Mouse (Mus musculus) WW6 (cell line): ENCODE measurements around the gene Cdk19.
A peak's percentile ranks its signal among the peaks of the same experiment; 100 is the strongest.
"Not testable (repeated sequence)": the region's sequence is repeated elsewhere in the genome, so short reads cannot be mapped to it uniquely, and the experiment has no call there.

Experiments
- DNase-seq: peaks from one replicate; pipeline ENCODE4 v3.0.0-alpha.2; 2013; ENCODE audit warnings: low read depth, low spot score

Gene Cdk19

DNA sequence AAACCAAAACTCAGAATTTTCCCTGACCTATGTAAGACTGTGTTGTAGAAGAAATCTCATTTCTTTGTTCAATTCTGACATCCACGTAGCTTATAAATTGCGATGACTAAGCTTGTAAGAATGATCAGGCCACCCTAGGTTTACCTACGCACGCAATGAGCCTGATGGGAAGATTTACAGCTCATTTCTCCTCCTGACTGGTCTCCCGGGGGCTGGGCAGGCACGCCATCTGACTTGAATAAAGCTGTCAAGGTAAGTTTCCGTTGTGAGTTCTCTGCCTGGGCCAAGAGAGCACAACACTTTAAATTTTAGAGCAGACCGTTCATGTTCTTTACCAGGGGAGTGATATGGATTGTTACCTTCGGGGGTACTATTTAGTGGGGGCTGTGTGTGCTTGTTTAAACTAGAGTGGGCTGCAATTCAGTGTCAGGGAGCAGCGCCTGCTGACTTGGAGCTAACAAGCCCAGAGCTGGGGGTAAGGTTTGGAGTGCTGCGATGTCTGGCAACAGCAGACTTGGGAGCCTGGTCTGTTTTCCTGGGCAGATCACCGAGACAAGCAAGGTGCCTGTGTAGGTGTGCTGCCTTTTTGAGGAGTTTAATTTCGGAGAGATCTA is at the start of gene Cdk19:
Gene Cdk19 (plus strand): TSS at position 214 of the 614 bp plus-strand sequence.
- no peak for DNase-seq

- DNase-seq: no peak
These were observed 46.7 kb upstream of the Cdk19 start for GRCm38 (mm10) chr10:40292640-40293039.

- peak; percentile 76 for DNase-seq
These were observed 38.7 kb upstream of the Cdk19 start for GRCm38 (mm10) chr10:40300648-40301171.

- DNase-seq: not testable (repeated sequence)
These were observed 37.9 kb upstream of the Cdk19 start for GRCm38 (mm10) chr10:40301181-40302075.

DNA sequence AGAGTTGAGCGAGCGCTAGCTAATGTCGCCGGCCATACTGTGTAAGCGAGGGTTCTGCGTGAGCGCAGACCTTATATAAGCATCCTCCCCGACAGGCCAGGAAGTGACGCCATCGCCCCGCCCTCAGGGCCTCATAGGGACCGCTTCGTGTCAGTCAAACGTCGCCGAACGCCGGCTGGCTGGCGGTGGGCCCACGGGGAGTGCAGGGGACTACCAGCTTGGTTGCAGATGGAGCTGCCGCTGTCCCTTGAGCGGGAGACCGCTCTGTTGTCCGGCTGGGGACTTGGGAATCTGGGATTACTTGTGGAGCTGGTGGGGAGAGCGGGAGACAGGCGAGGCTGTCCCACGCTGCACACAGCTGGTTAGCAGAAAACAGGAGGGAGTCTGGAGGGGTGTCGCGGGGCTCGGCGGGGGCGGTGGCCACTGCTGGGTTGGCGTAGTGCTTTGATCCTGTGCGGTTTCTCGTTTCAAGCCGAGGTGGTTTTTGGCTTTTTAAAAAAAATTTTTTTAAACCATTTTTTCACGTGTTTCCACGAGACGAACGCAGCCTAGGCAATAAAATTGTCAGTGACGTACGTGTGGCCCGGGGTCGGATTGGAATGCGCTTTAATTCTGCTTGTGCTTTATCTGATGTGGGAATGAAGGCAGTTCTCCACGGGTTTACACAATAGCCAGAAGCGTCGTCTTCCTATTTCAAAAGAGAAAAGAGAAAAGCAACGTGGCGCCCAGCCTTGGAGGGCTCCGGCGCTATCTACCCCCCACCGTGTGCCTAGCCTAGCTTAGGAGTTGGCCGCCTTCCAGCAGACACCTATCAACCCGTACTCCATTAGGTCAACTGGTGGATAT is 37.0 kb upstream of the Cdk19 start, which contains the start of gene Amd1:
Gene Amd1 (minus strand): TSS at position 47 of the 846 bp plus-strand sequence.
- peak; percentile 96 for DNase-seq

- no peak for DNase-seq
These were observed 33.4 kb upstream of the Cdk19 start for GRCm38 (mm10) chr10:40305989-40306388.

GRCm38 (mm10) chr10:40307826-40308583 is 31.4 kb upstream of the Cdk19 start:
- DNase-seq: no peak

GRCm38 (mm10) chr10:40309884-40310635 is 29.3 kb upstream of the Cdk19 start:
- no peak for DNase-seq

GRCm38 (mm10) chr10:40312781-40313180 is 26.6 kb upstream of the Cdk19 start:
- DNase-seq: no peak

- DNase-seq: no peak
These were observed 22.4 kb upstream of the Cdk19 start for GRCm38 (mm10) chr10:40316841-40317585.

- no peak for DNase-seq
These were observed 19.1 kb upstream of the Cdk19 start for GRCm38 (mm10) chr10:40320306-40320705.

DNA sequence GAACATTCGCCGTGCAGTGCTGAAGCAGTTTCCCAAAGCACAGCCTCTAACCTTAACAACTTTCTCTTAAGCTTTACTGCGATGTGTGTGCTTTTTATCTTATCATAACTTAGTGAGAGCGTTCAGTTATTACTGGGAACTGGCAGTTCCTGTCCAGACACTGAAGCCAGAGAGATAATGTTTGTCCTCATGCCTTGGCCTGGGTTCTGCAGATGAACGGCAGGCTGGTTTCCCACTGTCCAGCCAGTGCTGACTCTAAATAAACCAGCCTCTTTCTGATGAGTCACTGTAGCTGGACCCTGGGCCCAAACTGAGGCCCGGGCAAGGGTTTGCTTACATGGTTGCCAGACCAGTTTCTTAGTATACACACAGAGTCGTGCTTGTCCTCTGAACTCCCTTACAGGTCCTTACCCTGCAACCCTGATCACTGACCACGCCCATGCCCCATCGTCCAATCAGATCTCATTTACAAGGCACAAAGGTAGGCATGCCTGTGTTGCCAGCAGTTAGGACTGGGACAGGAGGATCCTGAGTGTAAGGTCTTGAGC is 11.3 kb upstream of the Cdk19 start:
- DNase-seq: no peak

- DNase-seq: no peak
These were observed 9.1 kb upstream of the Cdk19 start for GRCm38 (mm10) chr10:40330262-40330661.

DNA sequence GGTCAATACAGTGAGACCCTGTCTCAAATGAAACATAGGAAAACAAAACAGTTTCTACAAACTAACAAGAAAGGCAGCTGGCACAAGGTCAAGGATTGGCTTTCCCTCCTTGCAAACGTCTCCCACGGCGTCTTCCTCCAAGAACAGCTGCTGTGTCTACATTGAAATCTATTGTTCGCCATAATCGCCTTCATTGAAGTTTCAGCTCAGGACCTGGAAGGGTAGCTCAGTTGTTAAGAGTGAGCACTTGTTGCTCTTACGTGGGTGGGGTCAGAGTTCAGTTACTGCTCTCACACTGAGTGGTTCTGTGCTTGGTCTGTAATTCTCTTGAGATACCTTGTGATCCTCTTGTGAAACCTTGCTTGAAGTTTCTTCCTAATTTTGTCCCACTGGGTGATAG is 6.5 kb upstream of the Cdk19 start:
- no peak for DNase-seq

GRCm38 (mm10) chr10:40342036-40342435 is 2.7 kb downstream of the Cdk19 start:
- no peak for DNase-seq

DNA sequence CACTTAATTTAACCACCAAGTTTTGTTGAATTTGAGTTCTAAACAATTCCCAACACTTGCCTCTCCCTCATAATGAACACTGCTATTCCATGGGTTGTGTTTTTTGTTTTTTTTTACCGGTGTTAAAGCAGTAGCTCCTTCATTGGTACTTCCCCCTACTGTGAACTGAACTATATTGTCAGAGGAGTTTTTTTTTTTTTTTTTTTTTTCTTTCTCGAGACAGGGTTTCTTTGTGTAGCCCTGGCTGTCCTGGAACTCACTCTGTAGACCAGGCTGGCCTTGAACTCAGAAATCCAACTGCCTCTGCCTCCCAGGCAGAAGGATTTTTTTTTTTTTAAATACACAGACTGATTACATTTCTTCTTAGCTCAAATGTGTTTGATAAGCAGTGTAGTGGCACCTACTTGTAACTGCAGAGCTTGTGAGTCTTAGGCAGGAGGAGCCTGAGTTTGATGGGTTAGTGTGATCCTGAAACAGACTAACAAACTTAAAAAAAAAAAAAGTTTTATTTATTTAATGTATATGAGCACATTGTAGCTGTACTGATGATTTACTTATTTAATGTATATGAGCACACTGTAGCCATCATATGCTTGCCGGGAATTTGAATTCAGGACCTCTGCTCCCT is 7.5 kb downstream of the Cdk19 start:
- no peak for DNase-seq

DNA sequence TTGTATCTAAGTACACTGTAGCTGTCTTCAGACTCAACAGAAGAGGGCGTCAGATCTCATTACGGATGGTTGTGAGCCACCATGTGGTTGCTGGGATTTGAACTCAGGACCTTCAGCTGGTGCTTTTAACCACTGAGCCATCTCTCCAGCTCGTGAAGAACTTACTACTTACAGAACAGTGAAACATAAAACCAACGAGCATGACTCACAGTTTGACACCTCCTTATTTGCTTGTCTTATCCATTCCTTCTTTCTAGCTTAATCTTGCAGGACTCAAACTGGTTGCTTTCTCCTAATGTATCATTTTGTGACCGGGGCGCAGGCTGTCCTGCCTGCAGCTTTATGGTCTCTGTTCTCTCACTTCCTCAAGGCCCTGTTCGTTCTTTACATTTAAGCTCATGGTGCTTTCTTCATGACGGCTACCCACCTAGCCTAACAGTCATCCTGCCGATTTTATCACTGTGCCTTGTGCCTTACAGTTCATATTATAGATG is 8.1 kb downstream of the Cdk19 start:
- DNase-seq: no peak
